11 mouse cellular contexts compared by ENCODE assay signal in the genomic region with DNA sequence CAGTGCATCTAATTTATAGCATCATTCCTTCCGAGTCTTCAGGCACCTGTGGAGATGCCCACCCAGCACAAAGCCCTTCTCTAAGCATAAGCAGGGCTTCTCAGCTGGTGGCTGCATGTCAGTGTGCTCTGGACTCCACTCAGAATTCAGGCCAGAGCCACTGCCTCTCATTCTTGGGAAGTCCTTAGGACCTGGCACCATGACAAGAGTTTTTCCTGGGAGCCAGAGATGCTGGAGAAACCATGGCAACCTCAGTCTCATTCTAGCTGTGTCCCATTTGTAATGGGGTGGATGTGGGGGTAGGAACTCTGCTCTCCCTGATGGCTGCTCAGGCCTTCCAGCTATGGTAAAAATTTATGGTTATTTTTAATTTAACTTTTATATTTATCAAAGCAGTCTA.
DNase-seq lines count a peak whose midpoint lies in the region; ATAC-seq lines count a peak whose summit lies in the region.
"Had no signal": no experiment of that assay in that cellular context is flagged by ENCODE, and none has a peak within 500 bp of the region (broad histone marks: within the 10 kb centered on the region; RNA-seq: fewer than 3 reads in every experiment).

No protein-coding gene starts in this region.

- H3K27me3 ChIP-seq in forebrain, embryonic 14.5 days (replicated peaks; ENCODE audit: control insufficient read depth, insufficient read depth, low read length) = no peaks in the 10 kb centered on the region
- H3K27me3 ChIP-seq in forebrain, embryonic 11.5 days (ENCODE audit: control insufficient read depth, insufficient read depth, low read length) = no peaks in the 10 kb centered on the region

- no peak overlapping the region for H3K4me2 ChIP-seq in forebrain, embryonic 14.5 days (ENCODE audit: low read length)
- no peak overlapping the region for H3K4me2 ChIP-seq in forebrain, embryonic 11.5 days (ENCODE audit: low read depth, low read length, severe bottlenecking)
- H3K4me2 ChIP-seq: heart, embryonic 12.5 days had no signal

- H3K9me3 ChIP-seq in forebrain, embryonic 14.5 days (replicated peaks; ENCODE audit: control insufficient read depth, low read length) = no peaks in the 10 kb centered on the region
- no peaks in the 10 kb centered on the region for H3K9me3 ChIP-seq in forebrain, embryonic 11.5 days (ENCODE audit: control insufficient read depth, low read length)
- H3K9me3 ChIP-seq: heart, embryonic 12.5 days had no signal

- H3K4me3 ChIP-seq in forebrain, embryonic 14.5 days (ENCODE audit: low read depth, low read length) = no peak overlapping the region
- H3K4me3 ChIP-seq in forebrain, embryonic 11.5 days (ENCODE audit: low read depth, low read length) = no peak overlapping the region
- H3K4me3 ChIP-seq: heart, embryonic 12.5 days had no signal

- no peak overlapping the region for H3K27ac ChIP-seq in forebrain, embryonic 14.5 days (ENCODE audit: low read depth, low read length)
- H3K27ac ChIP-seq in forebrain, embryonic 11.5 days (ENCODE audit: low read depth, low read length) = no peak overlapping the region
- H3K27ac ChIP-seq: liver, embryonic 14.5 days had no signal

- H3K9ac ChIP-seq in forebrain, embryonic 14.5 days (ENCODE audit: low read length) = no peak overlapping the region
- H3K9ac ChIP-seq in forebrain, embryonic 11.5 days (ENCODE audit: low read length) = no peak overlapping the region
- H3K9ac ChIP-seq: heart, embryonic 12.5 days; liver, embryonic 14.5 days had no signal

- no peaks in the 10 kb centered on the region for H3K36me3 ChIP-seq in forebrain, embryonic 14.5 days (ENCODE audit: control insufficient read depth, insufficient read depth, low read length)
- H3K36me3 ChIP-seq in forebrain, embryonic 11.5 days (ENCODE audit: control insufficient read depth, insufficient read depth, low read length) = no peaks in the 10 kb centered on the region
- H3K36me3 ChIP-seq: heart, embryonic 12.5 days had no signal

- H3K4me1 ChIP-seq in forebrain, embryonic 14.5 days (ENCODE audit: control insufficient read depth, insufficient read depth, low read length) = peaks cover 18% of the 10 kb centered on the region
- H3K4me1 ChIP-seq in forebrain, embryonic 11.5 days (replicated peaks; ENCODE audit: control insufficient read depth, insufficient read depth, low read length) = peaks cover 3% of the 10 kb centered on the region; the same call in 1 of the 2 replicates
- H3K4me1 ChIP-seq: heart, embryonic 12.5 days had no signal

- peak; percentile 88 for DNase-seq in forebrain, embryonic 14.5 days (ENCODE audit: low spot score)
- DNase-seq in forebrain, embryonic 11.5 days (ENCODE audit: low spot score) = no peak
- peak; percentile 61 to 85 for DNase-seq in frontal cortex, adult 2 months (ENCODE audit: extremely low spot score in 1 of 2, low spot score in 1 of 2)
- DNase-seq in left cerebral cortex, adult 11 months (ENCODE audit: low spot score) = peak; percentile 52
- DNase-seq in right cerebral cortex, postnatal 10 days (ENCODE audit: low spot score in 2 of 2) = peak; percentile 85 to 88
- DNase-seq in adrenal gland, postnatal 10 days = no peak
- DNase-seq in urinary bladder, adult 18-20 months (ENCODE audit: low spot score in 2 of 2) = no peak
- DNase-seq in embryo, embryonic 10 days (ENCODE audit: low spot score) = no peak
- DNase-seq: kidney, adult 9 months had no signal

- ATAC-seq in forebrain, embryonic 14.5 days = peak; percentile 60
- no peak for ATAC-seq in forebrain, embryonic 11.5 days (replicated peaks; ENCODE audit: low FRiP score)

- 30% methylated on average over 1 of the region's 1 CpGs for WGBS in forebrain, embryonic 14.5 days
- WGBS in forebrain, embryonic 11.5 days = 65% methylated on average over 1 of the region's 1 CpGs

Comparison
In these comparisons a context has a peak if more than half of its experiments do, and no peak if none do; other contexts are left out.
1. DNase-seq: peak in forebrain, embryonic 14.5 days (single experiment), frontal cortex, adult 2 months (2 of 2), left cerebral cortex, adult 11 months (single experiment) and right cerebral cortex, postnatal 10 days (2 of 2); none in forebrain, embryonic 11.5 days (single experiment), adrenal gland, postnatal 10 days (single experiment), urinary bladder, adult 18-20 months (0 of 2) and embryo, embryonic 10 days (single experiment).